Mouse (Mus musculus) MEL (cell line): Measurements from ENCODE around the gene Pias3. TPM values are rescaled to one million over a fixed set of nuclear protein-coding genes. Genes with fewer than 3 reads are reported as not detected.
A peak's percentile ranks its signal among the peaks of the same experiment; 100 is the strongest.

Experiments
- DNase-seq: peaks from one replicate; pipeline ENCODE4 v3.0.0; 2011; ENCODE audit warnings: low read depth, low spot score
- H3K27ac ChIP-seq: 2 replicates; pipeline ENCODE4 v1.5.1; 2012; ENCODE audit warnings: low read depth, mild to moderate bottlenecking, control low read depth, low read length, moderate library complexity; ENCODE audit not compliant: control insufficient read depth
- H3K27me3 ChIP-seq, 2 experiments: fragments of 150-350 bp in 1 of 2; sonication (generic) in 1 of 2; 2 replicates each; pipeline ENCODE4 v1.6.1; 2012; ENCODE audit warnings: low read length in 2 of 2, mild to moderate bottlenecking in 2 of 2, improper control_type of control experiment in 1 of 2, moderate library complexity in 1 of 2; ENCODE audit not compliant: insufficient read depth in 2 of 2, control insufficient read depth in 1 of 2
- H3K36me3 ChIP-seq, 2 experiments: 2 replicates each; pipeline ENCODE4 v1.6.1; 2012 to 2014; ENCODE audit warnings: low read length in 2 of 2, improper control_type of control experiment in 1 of 2, inconsistent platforms in 1 of 2, mild to moderate bottlenecking in 1 of 2; ENCODE audit not compliant: insufficient read depth in 2 of 2, control insufficient read depth in 1 of 2
- H3K4me1 ChIP-seq, 2 experiments: fragments of 150-350 bp in 1 of 2; sonication (generic) in 1 of 2; 2 replicates each; pipeline ENCODE4 v1.6.1; 2012; ENCODE audit warnings: low read length in 2 of 2, improper control_type of control experiment in 1 of 2, mild to moderate bottlenecking in 1 of 2; ENCODE audit not compliant: insufficient read depth in 2 of 2, control insufficient read depth in 1 of 2
- H3K4me3 ChIP-seq, 2 experiments: fragments of 150-350 bp in 1 of 2; sonication (generic) in 1 of 2; 2 replicates each; pipeline ENCODE4 v1.5.1; 2012; ENCODE audit warnings: low read depth in 2 of 2, low read length in 2 of 2, mild to moderate bottlenecking in 2 of 2, moderate library complexity in 2 of 2, control low read depth in 1 of 2, improper control_type of control experiment in 1 of 2; ENCODE audit not compliant: control insufficient read depth in 1 of 2, insufficient read depth in 1 of 2
- H3K79me2 ChIP-seq: 2 replicates; pipeline ENCODE4 v1.6.1; 2012; ENCODE audit warnings: mild to moderate bottlenecking, low read length, moderate library complexity; ENCODE audit not compliant: control insufficient read depth, poor library complexity, insufficient read depth
- H3K9ac ChIP-seq: 2 replicates; pipeline ENCODE4 v1.6.1; 2012; ENCODE audit warnings: low read depth, mild to moderate bottlenecking, control low read depth, low read length, moderate library complexity; ENCODE audit not compliant: control insufficient read depth, poor library complexity, severe bottlenecking
- H3K9me3 ChIP-seq: fragments of 150-350 bp; sonication (generic); replicated peaks from 2 replicates; pipeline ENCODE4 v1.6.1; 2012; ENCODE audit warnings: mild to moderate bottlenecking, low read length, improper control_type of control experiment, moderate library complexity; ENCODE audit not compliant: insufficient read depth
- CHD1 ChIP-seq: IDR thresholded peaks from 2 replicates; pipeline ENCODE4 v1.6.1; 2012; ENCODE audit warnings: low read depth, mild to moderate bottlenecking, inconsistent platforms, low read length, improper control_type of control experiment
- CHD2 ChIP-seq: IDR thresholded peaks from 2 replicates; pipeline ENCODE4 v1.6.1; 2011; ENCODE audit warnings: low read length, improper control_type of control experiment
- E2F4 ChIP-seq: IDR thresholded peaks from 2 replicates; pipeline ENCODE4 v1.6.1; 2011; ENCODE audit warnings: low read depth, low read length, improper control_type of control experiment, borderline replicate concordance
- ELF1 ChIP-seq: IDR thresholded peaks from 2 replicates; pipeline ENCODE4 v1.6.1; 2014; ENCODE audit warnings: low read depth, mild to moderate bottlenecking, inconsistent platforms, low read length, improper control_type of control experiment, moderate library complexity
- EP300 ChIP-seq, 2 experiments: IDR thresholded peaks; 2 replicates each; pipeline ENCODE4 v1.6.1; 2011; ENCODE audit warnings: improper control_type of control experiment in 2 of 2, low read length in 2 of 2, low read depth in 1 of 2, mild to moderate bottlenecking in 1 of 2
- GATA1 ChIP-seq: IDR thresholded peaks from 2 replicates; pipeline ENCODE4 v1.6.1; 2011; ENCODE audit warnings: low read depth, low read length, improper control_type of control experiment
- JUND ChIP-seq: IDR thresholded peaks from 2 replicates; pipeline ENCODE4 v1.6.1; 2011; ENCODE audit warnings: low read depth, mild to moderate bottlenecking, improper control_type of control experiment, low read length
- MAX ChIP-seq: IDR thresholded peaks from 2 replicates; pipeline ENCODE4 v1.6.1; 2011; ENCODE audit warnings: low read length, improper control_type of control experiment
- MAZ ChIP-seq: IDR thresholded peaks from 2 replicates; pipeline ENCODE4 v1.6.1; 2012; ENCODE audit warnings: low read depth, mild to moderate bottlenecking, inconsistent platforms, low read length, improper control_type of control experiment
- MEF2A ChIP-seq: IDR thresholded peaks from 2 replicates; pipeline ENCODE4 v1.6.1; 2014; ENCODE audit warnings: low read depth, mild to moderate bottlenecking, inconsistent platforms, low read length, improper control_type of control experiment; ENCODE audit not compliant: poor library complexity, insufficient replicate concordance, severe bottlenecking; ENCODE audit errors: extremely low read depth
- MXI1 ChIP-seq: IDR thresholded peaks from 2 replicates; pipeline ENCODE4 v1.6.1; 2011; ENCODE audit warnings: mild to moderate bottlenecking, low read depth, low read length, improper control_type of control experiment
- NELFE ChIP-seq: IDR thresholded peaks from 2 replicates; pipeline ENCODE4 v1.6.1; 2011; ENCODE audit warnings: low read depth, low read length, improper control_type of control experiment
- NRF1 ChIP-seq: IDR thresholded peaks from 2 replicates; pipeline ENCODE4 v1.6.1; 2014; ENCODE audit warnings: low read depth, mild to moderate bottlenecking, inconsistent platforms, low read length, improper control_type of control experiment, moderate library complexity; ENCODE audit not compliant: poor library complexity, insufficient read depth, severe bottlenecking
- POLR2A ChIP-seq, 2 experiments: IDR thresholded peaks; 2 replicates each; pipeline ENCODE4 v1.6.1; 2011 to 2012; ENCODE audit warnings: low read length in 2 of 2, mild to moderate bottlenecking in 2 of 2, control low read depth in 1 of 2, improper control_type of control experiment in 1 of 2, low read depth in 1 of 2, moderate library complexity in 1 of 2; ENCODE audit not compliant: control insufficient read depth in 1 of 2, insufficient read depth in 1 of 2, poor library complexity in 1 of 2
- POLR2AphosphoS2 ChIP-seq: IDR thresholded peaks from 2 replicates; pipeline ENCODE4 v1.6.1; 2011; ENCODE audit warnings: low read length, improper control_type of control experiment
- RAD21 ChIP-seq: IDR thresholded peaks from 2 replicates; pipeline ENCODE4 v1.6.1; 2011; ENCODE audit warnings: mild to moderate bottlenecking, low read depth, low read length, improper control_type of control experiment
- SIN3A ChIP-seq: IDR thresholded peaks from 2 replicates; pipeline ENCODE4 v1.6.1; 2012; ENCODE audit warnings: low read length, improper control_type of control experiment, inconsistent platforms
- TBP ChIP-seq: IDR thresholded peaks from 2 replicates; pipeline ENCODE4 v1.8.0; 2011; ENCODE audit warnings: low read depth, low read length, improper control_type of control experiment
- TCF12 ChIP-seq: IDR thresholded peaks from 2 replicates; pipeline ENCODE4 v1.6.1; 2014; ENCODE audit warnings: low read depth, mild to moderate bottlenecking, inconsistent platforms, low read length, improper control_type of control experiment, moderate library complexity
- UBTF ChIP-seq: IDR thresholded peaks from 2 replicates; pipeline ENCODE4 v1.6.1; 2012; ENCODE audit warnings: low read depth, mild to moderate bottlenecking, inconsistent platforms, low read length, improper control_type of control experiment, moderate library complexity, borderline replicate concordance; ENCODE audit not compliant: insufficient read depth
- USF1 ChIP-seq: IDR thresholded peaks from 2 replicates; pipeline ENCODE4 v1.6.1; 2014; ENCODE audit warnings: low read depth, mild to moderate bottlenecking, inconsistent platforms, low read length, improper control_type of control experiment, moderate library complexity
- USF2 ChIP-seq, 2 experiments: IDR thresholded peaks; 2 replicates each; pipeline ENCODE4 v1.6.1; 2011 to 2012; ENCODE audit warnings: improper control_type of control experiment in 2 of 2, low read length in 2 of 2, borderline replicate concordance in 1 of 2, inconsistent platforms in 1 of 2, low read depth in 1 of 2, mild to moderate bottlenecking in 1 of 2; ENCODE audit not compliant: insufficient read depth in 1 of 2
- ZC3H11A ChIP-seq: IDR thresholded peaks from 2 replicates; pipeline ENCODE4 v1.6.1; 2012; ENCODE audit warnings: low read depth, mild to moderate bottlenecking, inconsistent platforms, low read length, improper control_type of control experiment
- ZNF384 ChIP-seq: IDR thresholded peaks from 2 replicates; pipeline ENCODE4 v1.6.1; 2012; ENCODE audit warnings: low read depth, mild to moderate bottlenecking, inconsistent platforms, low read length, improper control_type of control experiment
- polyA plus RNA-seq, 2 experiments: library from polyadenylated mRNA; stranded (reverse) in 1 of 2; unstranded in 1 of 2; fragments of >175 nt in 1 of 2; fragments of >200 nt in 1 of 2; gene quantifications; 2 replicates each; pipeline versions ENCODE4 v1.2.1 to v1.2.4; 2012; ENCODE audit warnings: low replicate concordance in 2 of 2, low read depth in 1 of 2; ENCODE audit not compliant: insufficient read length in 2 of 2, insufficient read depth in 1 of 2, missing spikeins in 1 of 2
- total RNA-seq: library from RNA; depleted of rRNA; stranded (reverse); fragments of 300-350 nt; gene quantifications from 2 replicates; pipeline ENCODE4 v1.2.3, GENCODE M21; 2012

The Pias3 gene
- total and polyA plus RNA-seq, 3 experiments: 5.9 to 26.8 TPM; not detected in 1

GRCm38 (mm10) chr3:96675690-96676089, 20.5 kb upstream of the Pias3 start:
- Histone ChIP-seq H3K36me3 (peaks cover 0 to 37% of the 10 kb centered on the region in 2 experiments; a peak in 2 of 4 replicates), H3K9ac (no peak overlapping the region), H3K4me3 (no peak overlapping the region), H3K9me3 (no peaks in the 10 kb centered on the region), H3K27ac (no peak overlapping the region), H3K27me3 (no peaks in the 10 kb centered on the region), H3K79me2 (no peaks in the 10 kb centered on the region), H3K4me1 (peaks cover 17 to 39% of the 10 kb centered on the region in 2 experiments)
- TF ChIP-seq ZC3H11A (no peak), SIN3A (0 out of 2 replicates have a peak, but pooled peaks have one; percentile 1), POLR2AphosphoS2 (no peak)
- DNase-seq: no peak

GRCm38 (mm10) chr3:96678456-96678855, 17.7 kb upstream of the Pias3 start:
- peak; percentile 25 for DNase-seq
- H3K36me3 ChIP-seq: peaks cover 0 to 38% of the 10 kb centered on the region in 2 experiments; a peak in 2 of 4 replicates
- H3K27ac ChIP-seq: peak overlapping the region; percentile 76
- H3K79me2 ChIP-seq: no peaks in the 10 kb centered on the region
- peak overlapping the region; percentile 26; the same call in 1 of the 2 replicates for H3K9ac ChIP-seq
- H3K4me3 ChIP-seq: no peak overlapping the region
- H3K9me3 ChIP-seq: no peaks in the 10 kb centered on the region
- TF ChIP-seq ELF1 (no peak), GATA1 (no peak), CHD1 (no peak), MAX (no peak; the same call in 1 of the 2 replicates), MXI1 (no peak), CHD2 (no peak), NRF1 (no peak), ZNF384 (no peak)
- H3K27me3 ChIP-seq: no peaks in the 10 kb centered on the region
- H3K4me1 ChIP-seq: peaks cover 14 to 39% of the 10 kb centered on the region in 2 experiments

DNA sequence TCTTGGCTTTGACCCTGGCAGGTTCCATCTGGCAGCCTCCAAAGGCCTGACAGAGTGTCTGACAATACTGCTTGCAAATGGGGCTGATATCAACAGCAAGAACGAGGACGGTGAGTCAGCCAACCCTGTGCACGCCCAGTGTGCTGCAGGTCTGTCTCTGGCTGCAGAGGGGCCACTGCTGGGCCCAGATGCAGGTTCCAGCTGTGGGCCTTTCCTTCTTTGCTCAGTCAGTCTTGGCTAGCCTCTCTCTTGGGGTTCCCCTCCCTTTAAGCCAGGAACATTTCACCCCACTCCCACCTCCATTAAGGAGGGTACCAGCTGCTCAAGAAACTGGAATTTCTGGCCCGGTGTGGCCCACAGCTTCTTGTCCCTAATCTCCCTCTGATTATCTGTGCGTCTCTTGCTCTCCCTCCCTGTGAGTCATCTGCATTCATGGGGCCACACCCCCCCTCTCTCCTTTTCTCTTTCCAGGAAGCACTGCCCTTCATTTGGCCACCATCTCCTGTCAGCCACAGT, 17.0 kb upstream of the Pias3 start:
- Histone ChIP-seq H3K9me3 (no peaks in the 10 kb centered on the region), H3K4me3 (peak overlapping the region; percentile 1 to 6; a peak in 3 of 4 replicates), H3K4me1 (peaks cover 14 to 39% of the 10 kb centered on the region in 2 experiments), H3K27ac (peak overlapping the region; percentile 76), H3K79me2 (no peaks in the 10 kb centered on the region), H3K36me3 (peaks cover 0 to 38% of the 10 kb centered on the region in 2 experiments; a peak in 2 of 4 replicates), H3K27me3 (no peaks in the 10 kb centered on the region), H3K9ac (peak overlapping the region; percentile 30; the same call in 1 of the 2 replicates)
- DNase-seq: peak; percentile 86
- peak; percentile 27 to 71; a peak in 2 of 4 replicates for TF ChIP-seq EP300 (IDR thresholded peaks at IDR 0.05; ENCODE audit: low read depth in 1 of 2, low read length in 2 of 2)
- 0 out of 2 replicates have a peak, but pooled peaks have one; percentile 17 for TF ChIP-seq NRF1
- TF ChIP-seq TBP: peak; percentile 7; the same call in 1 of the 2 replicates
- TF ChIP-seq MAZ: peak; percentile 19; the same call in 1 of the 2 replicates
- no peak for TF ChIP-seq UBTF
- TF ChIP-seq RAD21: no peak
- no peak for TF ChIP-seq USF2 (IDR thresholded peaks at IDR 0.05; ENCODE audit: borderline replicate concordance in 1 of 2, insufficient read depth in 1 of 2, low read depth in 1 of 2, low read length in 2 of 2)
- peak; percentile 52; the same call in 1 of the 2 replicates for TF ChIP-seq SIN3A
- no peak for TF ChIP-seq MEF2A
- TF ChIP-seq TCF12: peak; percentile 31; the same call in 1 of the 2 replicates
- TF ChIP-seq POLR2A (IDR thresholded peaks at IDR 0.05; ENCODE audit: control insufficient read depth in 1 of 2, insufficient read depth in 1 of 2, low read depth in 1 of 2, low read length in 2 of 2, poor library complexity in 1 of 2): peak; percentile 24 to 32; a peak in 1 of 4 replicates
- no peak for TF ChIP-seq E2F4
- no peak for TF ChIP-seq USF1
- TF ChIP-seq NELFE: 0 out of 2 replicates have a peak, but pooled peaks have one; percentile 33
- TF ChIP-seq JUND: peak; percentile 35; the same call in 1 of the 2 replicates
- peak; percentile 42; the same call in 1 of the 2 replicates for TF ChIP-seq MAX
